Comparison of ENCODE assay signal across 9 mouse cellular contexts in genomic region chr12:105906584-105906983, GRCm38 (mm10).
A peak's percentile ranks its signal among the peaks of the same experiment; 100 is the strongest.
DNase-seq lines count a peak whose midpoint lies in the region; ATAC-seq and TF ChIP-seq lines count a peak whose summit lies in the region.
"Had no signal": no experiment of that assay in that cellular context is flagged by ENCODE, and none has a peak within 500 bp of the region (broad histone marks: within the 10 kb centered on the region; RNA-seq: fewer than 3 reads in every experiment).

No protein-coding gene starts in this region.

- H3K4me1 ChIP-seq in midbrain, embryonic 11.5 days (ENCODE audit: control insufficient read depth, insufficient read depth, low read length), result no peaks in the 10 kb centered on the region
- H3K4me1 ChIP-seq in midbrain, embryonic 16.5 days (ENCODE audit: control insufficient read depth, insufficient read depth, low read length), result peaks cover 3% of the 10 kb centered on the region; the same call in 1 of the 2 replicates
- H3K4me1 ChIP-seq in hindbrain, postnatal 0 days (ENCODE audit: insufficient read depth, low read length), result no peaks in the 10 kb centered on the region

- no peak overlapping the region for H3K9ac ChIP-seq in midbrain, embryonic 11.5 days (ENCODE audit: low read length)
- no peak overlapping the region for H3K9ac ChIP-seq in midbrain, embryonic 16.5 days (ENCODE audit: low read depth, low read length)
- H3K9ac ChIP-seq in hindbrain, postnatal 0 days (replicated peaks; ENCODE audit: low read length), result no peak overlapping the region
- H3K9ac ChIP-seq: embryonic facial prominence, embryonic 15.5 days had no signal

- H3K36me3 ChIP-seq in midbrain, embryonic 11.5 days (ENCODE audit: control insufficient read depth, insufficient read depth, low read length), result no peaks in the 10 kb centered on the region
- no peaks in the 10 kb centered on the region for H3K36me3 ChIP-seq in midbrain, embryonic 16.5 days (ENCODE audit: control insufficient read depth, insufficient read depth, low read length)
- no peaks in the 10 kb centered on the region for H3K36me3 ChIP-seq in hindbrain, postnatal 0 days (ENCODE audit: insufficient read depth, low read length)
- H3K36me3 ChIP-seq: embryonic facial prominence, embryonic 15.5 days had no signal

- ATAC-seq in midbrain, embryonic 11.5 days (ENCODE audit: low FRiP score), result no peak
- ATAC-seq in midbrain, embryonic 16.5 days, result no peak
- ATAC-seq in common myeloid progenitor, adult 5-6 weeks (replicated peaks; ENCODE audit: low read depth, poor library complexity, severe bottlenecking), result peak; percentile 67
- no peak for ATAC-seq in hindbrain, postnatal 0 days

- DNase-seq in midbrain, embryonic 11.5 days (ENCODE audit: low spot score, missing footprints), result peak; percentile 91
- peak; percentile 20 for DNase-seq in hindbrain, postnatal 0 days (ENCODE audit: low spot score)
- peak; percentile 50 to 82 for DNase-seq in spleen, postnatal 10 days (ENCODE audit: low spot score in 2 of 2)
- no peak for DNase-seq in frontal cortex, adult 2 months (ENCODE audit: extremely low spot score in 1 of 2, low spot score in 1 of 2)
- DNase-seq in gastrocnemius, adult 18-20 months (ENCODE audit: low spot score), result no peak
- no peak for DNase-seq in ovary, postnatal 36 days (ENCODE audit: low spot score)

- H3K4me3 ChIP-seq in midbrain, embryonic 11.5 days (ENCODE audit: low read depth, low read length), result no peak overlapping the region
- no peak overlapping the region for H3K4me3 ChIP-seq in midbrain, embryonic 16.5 days (ENCODE audit: low read depth, low read length)
- no peak overlapping the region for H3K4me3 ChIP-seq in hindbrain, postnatal 0 days (ENCODE audit: low read length)
- H3K4me3 ChIP-seq: embryonic facial prominence, embryonic 15.5 days had no signal

- no peaks in the 10 kb centered on the region for H3K27me3 ChIP-seq in midbrain, embryonic 11.5 days (ENCODE audit: control insufficient read depth, insufficient read depth, low read length)
- no peaks in the 10 kb centered on the region for H3K27me3 ChIP-seq in midbrain, embryonic 16.5 days (ENCODE audit: control insufficient read depth, insufficient read depth, low read depth, low read length)
- H3K27me3 ChIP-seq in hindbrain, postnatal 0 days (ENCODE audit: insufficient read depth, low read length), result 0 out of 2 replicates have a peak, but pooled peaks cover 3% of the 10 kb centered on the region
- H3K27me3 ChIP-seq: embryonic facial prominence, embryonic 15.5 days had no signal

- TF ChIP-seq CTCF in hindbrain, postnatal 0 days (IDR thresholded peaks at IDR 0.05; ENCODE audit: low read depth), result no peak

- WGBS in midbrain, embryonic 11.5 days, result 32% methylated on average over 7 of the region's 7 CpGs
- 30% methylated on average over 7 of the region's 7 CpGs for WGBS in midbrain, embryonic 16.5 days
- WGBS in hindbrain, postnatal 0 days, result 31% methylated on average over 7 of the region's 7 CpGs

- no peak overlapping the region for H3K27ac ChIP-seq in midbrain, embryonic 11.5 days (ENCODE audit: low read depth, low read length)
- no peak overlapping the region for H3K27ac ChIP-seq in midbrain, embryonic 16.5 days (ENCODE audit: low read length)
- no peak overlapping the region for H3K27ac ChIP-seq in hindbrain, postnatal 0 days
- H3K27ac ChIP-seq: embryonic facial prominence, embryonic 15.5 days had no signal

- H3K4me2 ChIP-seq in midbrain, embryonic 11.5 days, result no peak overlapping the region
- H3K4me2 ChIP-seq in midbrain, embryonic 16.5 days (ENCODE audit: low read length), result no peak overlapping the region
- no peak overlapping the region for H3K4me2 ChIP-seq in hindbrain, postnatal 0 days (ENCODE audit: low read depth, low read length)
- H3K4me2 ChIP-seq: embryonic facial prominence, embryonic 15.5 days had no signal

- H3K9me3 ChIP-seq in midbrain, embryonic 11.5 days (ENCODE audit: control insufficient read depth, low read length), result no peaks in the 10 kb centered on the region
- no peaks in the 10 kb centered on the region for H3K9me3 ChIP-seq in midbrain, embryonic 16.5 days (replicated peaks; ENCODE audit: control insufficient read depth, low read length, poor library complexity, severe bottlenecking)
- H3K9me3 ChIP-seq in hindbrain, postnatal 0 days (ENCODE audit: low read length), result no peaks in the 10 kb centered on the region
- H3K9me3 ChIP-seq: embryonic facial prominence, embryonic 15.5 days had no signal

Comparison
In these comparisons a context has a peak if more than half of its experiments do, and no peak if none do; other contexts are left out.
1. DNase-seq: peak in midbrain, embryonic 11.5 days (single experiment), hindbrain, postnatal 0 days (single experiment) and spleen, postnatal 10 days (2 of 2); none in frontal cortex, adult 2 months (0 of 2), gastrocnemius, adult 18-20 months (single experiment) and ovary, postnatal 36 days (single experiment).